Mouse (Mus musculus) lung, embryonic 16.5 days (tissue): ENCODE measurements around the gene Lrp5. TPM values are rescaled to one million over a fixed set of nuclear protein-coding genes. Genes with fewer than 3 reads are reported as not detected.

ENCODE experiments used
- ATAC-seq: fragments of 200-750 bp; cut with Nextera tagmentation; 2 replicates; pipeline ENCODE4 v1.8.0; 2017; ENCODE audit warnings: low read depth, mild to moderate bottlenecking, moderate library complexity
- H3K27ac ChIP-seq: fragments of 300-500 bp; sonication (generic); 2 replicates; pipeline ENCODE4 v1.5.1; 2014; ENCODE audit warnings: mild to moderate bottlenecking, control low read depth, low read length
- H3K27me3 ChIP-seq: fragments of 300-500 bp; sonication (generic); 2 replicates; pipeline ENCODE4 v1.6.1; 2014; ENCODE audit warnings: low read depth, low read length, mixed read lengths; ENCODE audit not compliant: control insufficient read depth, insufficient read depth
- H3K36me3 ChIP-seq: fragments of 300-500 bp; sonication (generic); 2 replicates; pipeline ENCODE4 v1.6.1; 2014; ENCODE audit warnings: low read length; ENCODE audit not compliant: control insufficient read depth, insufficient read depth
- H3K4me1 ChIP-seq: fragments of 300-500 bp; sonication (generic); replicated peaks from 2 replicates; pipeline ENCODE4 v1.6.1; 2014; ENCODE audit warnings: low read length, mixed read lengths; ENCODE audit not compliant: control insufficient read depth, insufficient read depth
- H3K4me2 ChIP-seq: fragments of 300-500 bp; sonication (generic); 2 replicates; pipeline ENCODE4 v1.6.1; 2014; ENCODE audit warnings: low read depth, low read length, control low read depth
- H3K4me3 ChIP-seq: fragments of 300-500 bp; sonication (generic); 2 replicates; pipeline ENCODE4 v1.5.1; 2014; ENCODE audit warnings: mild to moderate bottlenecking, low read length, control low read depth
- H3K9ac ChIP-seq: fragments of 300-500 bp; sonication (generic); 2 replicates; pipeline ENCODE4 v1.6.1; 2014; ENCODE audit warnings: low read length, control low read depth
- H3K9me3 ChIP-seq: fragments of 300-500 bp; sonication (generic); 2 replicates; pipeline ENCODE4 v1.6.1; 2016; ENCODE audit warnings: low read length; ENCODE audit not compliant: control insufficient read depth
- WGBS: fragments of 180-500 bp; shearing (Covaris S2); extraction: QIAGEN DNeasy Blood & Tissue Kit; methylation state at CpG from one replicate; pipeline ENCODE4 v1.1.7; 2014; 5-methylcytosine and 5-hydroxymethylcytosine counted together
- polyA plus RNA-seq: library from polyadenylated mRNA; unstranded; fragments of >200 nt; fragmentation: Nextera tagmentation; extraction: Ambion mirVana; gene quantifications from 2 replicates; pipeline ENCODE4 v1.2.1, GENCODE M21; 2015

Gene Lrp5
- polyA plus RNA-seq, 1 experiment from 2014 or later = 7.8 TPM

- peak; percentile 68 for ATAC-seq
- Histone ChIP-seq H3K4me2 (no peak overlapping the region), H3K4me1 (no peaks in the 10 kb centered on the region), H3K4me3 (no peak overlapping the region), H3K9ac (no peak overlapping the region), H3K27ac (no peak overlapping the region), H3K9me3 (no peaks in the 10 kb centered on the region), H3K36me3 (no peaks in the 10 kb centered on the region), H3K27me3 (no peaks in the 10 kb centered on the region)
- 36% methylated on average over 6 of the region's 6 CpGs for WGBS
Measured at GRCm38 (mm10) chr19:3699508-3700438, 13.4 kb upstream of the Lrp5 start.

- H3K36me3 ChIP-seq = no peaks in the 10 kb centered on the region
- no peak overlapping the region for H3K4me2 ChIP-seq
Measured at GRCm38 (mm10) chr19:3698035-3698434, 11.7 kb upstream of the Lrp5 start.

GRCm38 (mm10) chr19:3695976-3696375, 9.6 kb upstream of the Lrp5 start:
- no peak overlapping the region for H3K9ac ChIP-seq

More at GRCm38 (mm10) chr19:3698035-3698434, 11.7 kb upstream of the Lrp5 start:
- no peaks in the 10 kb centered on the region for H3K27me3 ChIP-seq
- no peaks in the 10 kb centered on the region for H3K9me3 ChIP-seq
- no peaks in the 10 kb centered on the region for H3K4me1 ChIP-seq
- H3K27ac ChIP-seq = no peak overlapping the region
- H3K9ac ChIP-seq = no peak overlapping the region
- no peak for ATAC-seq
- WGBS = 59% methylated on average over 7 of the region's 7 CpGs
- H3K4me3 ChIP-seq = no peak overlapping the region

GRCm38 (mm10) chr19:3695471-3695870, 9.1 kb upstream of the Lrp5 start:
- Histone ChIP-seq H3K4me2 (no peak overlapping the region), H3K4me1 (no peaks in the 10 kb centered on the region), H3K27me3 (no peaks in the 10 kb centered on the region), H3K27ac (no peak overlapping the region), H3K36me3 (no peaks in the 10 kb centered on the region), H3K9ac (no peak overlapping the region), H3K9me3 (no peaks in the 10 kb centered on the region), H3K4me3 (no peak overlapping the region)
- ATAC-seq = no peak
- 73% methylated on average over 4 of the region's 4 CpGs for WGBS

More at GRCm38 (mm10) chr19:3695976-3696375, 9.6 kb upstream of the Lrp5 start:
- H3K27ac ChIP-seq = no peak overlapping the region
- H3K4me2 ChIP-seq = no peak overlapping the region
- H3K27me3 ChIP-seq = no peaks in the 10 kb centered on the region
- ATAC-seq = no peak
- H3K9me3 ChIP-seq = no peaks in the 10 kb centered on the region
- no peaks in the 10 kb centered on the region for H3K4me1 ChIP-seq
- H3K4me3 ChIP-seq = no peak overlapping the region
- H3K36me3 ChIP-seq = no peaks in the 10 kb centered on the region
- 82% methylated on average over 8 of the region's 8 CpGs for WGBS

- Histone ChIP-seq H3K4me2 (no peak overlapping the region), H3K36me3 (no peaks in the 10 kb centered on the region), H3K27ac (no peak overlapping the region), H3K9ac (no peak overlapping the region), H3K9me3 (no peaks in the 10 kb centered on the region), H3K4me1 (no peaks in the 10 kb centered on the region), H3K27me3 (no peaks in the 10 kb centered on the region), H3K4me3 (no peak overlapping the region)
- 38% methylated on average over 3 of the region's 3 CpGs for WGBS
- peak; percentile 43 for ATAC-seq
Measured at GRCm38 (mm10) chr19:3695006-3695405, 8.6 kb upstream of the Lrp5 start.

GRCm38 (mm10) chr19:3694476-3694875, 8.1 kb upstream of the Lrp5 start:
- Histone ChIP-seq H3K9ac (no peak overlapping the region), H3K9me3 (no peaks in the 10 kb centered on the region), H3K27me3 (no peaks in the 10 kb centered on the region), H3K4me2 (no peak overlapping the region), H3K4me3 (no peak overlapping the region), H3K4me1 (no peaks in the 10 kb centered on the region), H3K27ac (no peak overlapping the region), H3K36me3 (no peaks in the 10 kb centered on the region)
- 56% methylated on average over 2 of the region's 2 CpGs for WGBS
- ATAC-seq = no peak

GRCm38 (mm10) chr19:3692414-3693145, 6.2 kb upstream of the Lrp5 start:
- no peak overlapping the region for H3K4me3 ChIP-seq
- no peak overlapping the region for H3K27ac ChIP-seq
- WGBS = 35% methylated on average over 6 of the region's 6 CpGs
- H3K4me2 ChIP-seq = no peak overlapping the region
- no peak for ATAC-seq
- no peaks in the 10 kb centered on the region for H3K9me3 ChIP-seq
- H3K4me1 ChIP-seq = peaks cover 5% of the 10 kb centered on the region; the same call in 1 of the 2 replicates
- no peaks in the 10 kb centered on the region for H3K27me3 ChIP-seq
- H3K9ac ChIP-seq = no peak overlapping the region
- no peaks in the 10 kb centered on the region for H3K36me3 ChIP-seq

GRCm38 (mm10) chr19:3691337-3691736, 5.0 kb upstream of the Lrp5 start:
- 91% methylated on average over 5 of the region's 5 CpGs for WGBS
- no peak for ATAC-seq
- H3K4me3 ChIP-seq = no peak overlapping the region
- no peak overlapping the region for H3K4me2 ChIP-seq
- H3K27me3 ChIP-seq = no peaks in the 10 kb centered on the region
- no peaks in the 10 kb centered on the region for H3K9me3 ChIP-seq
- no peaks in the 10 kb centered on the region for H3K36me3 ChIP-seq
- H3K4me1 ChIP-seq = peaks cover 9% of the 10 kb centered on the region
- no peak overlapping the region for H3K27ac ChIP-seq
- no peak overlapping the region for H3K9ac ChIP-seq

GRCm38 (mm10) chr19:3687676-3688171, 1.4 kb upstream of the Lrp5 start:
- Histone ChIP-seq H3K36me3 (no peaks in the 10 kb centered on the region), H3K9ac (no peak overlapping the region), H3K4me3 (no peak overlapping the region), H3K4me1 (peaks cover 32% of the 10 kb centered on the region), H3K27me3 (no peaks in the 10 kb centered on the region), H3K9me3 (no peaks in the 10 kb centered on the region), H3K27ac (peak overlapping the region; percentile 9; the same call in 1 of the 2 replicates), H3K4me2 (no peak overlapping the region)
- WGBS = 47% methylated on average over 5 of the region's 5 CpGs
- peak; percentile 23 for ATAC-seq
